Mouse (Mus musculus) layer of hippocampus, adult 9-11 months (tissue): ENCODE results near the gene Usp47.

Experiments used
- DNase-seq: peaks from one replicate; pipeline ENCODE4 v3.0.0; 2022

Gene Usp47

GRCm38 (mm10) chr7:112158942-112159341, 135.6 kb downstream of the Usp47 start, which contains the start of gene Dkk3:
Dkk3 (minus strand) TSS chr7:112159057.
- no peak for DNase-seq

DNA sequence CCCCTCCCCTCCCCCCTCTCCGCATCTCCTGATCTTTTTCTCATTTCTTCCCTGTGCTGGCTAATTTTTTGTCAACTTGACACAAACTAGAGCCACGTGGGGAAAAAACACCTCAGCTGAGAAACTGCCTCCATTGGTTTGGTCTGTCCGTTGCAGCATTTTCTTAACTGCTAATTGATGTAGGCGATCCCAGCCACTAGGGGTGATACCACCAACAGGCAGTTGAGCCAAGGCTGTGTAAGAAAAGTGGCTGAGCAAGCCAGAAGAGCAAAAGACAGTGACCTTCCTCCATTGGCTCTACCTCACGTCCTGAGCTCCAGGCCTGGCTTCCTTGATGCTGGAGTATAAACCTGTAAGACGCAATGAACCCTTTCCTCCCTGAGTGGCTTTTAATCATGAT, 136.5 kb downstream of the Usp47 start:
- no peak for DNase-seq
